Mouse (Mus musculus) left cerebral cortex, adult 9 months (tissue): ENCODE measurements at regions not wholly inside any gene's neighbourhood (a gene's known extent, or its start where the extent isn't known, plus 50 kb on each side); places are given as distances from the start of the nearest gene placed in this dataset.

Source experiments
- DNase-seq, 2 experiments: peaks; one replicate each; pipeline ENCODE4 v3.0.0; 2022; ENCODE audit warnings: low spot score in 2 of 2

DNA sequence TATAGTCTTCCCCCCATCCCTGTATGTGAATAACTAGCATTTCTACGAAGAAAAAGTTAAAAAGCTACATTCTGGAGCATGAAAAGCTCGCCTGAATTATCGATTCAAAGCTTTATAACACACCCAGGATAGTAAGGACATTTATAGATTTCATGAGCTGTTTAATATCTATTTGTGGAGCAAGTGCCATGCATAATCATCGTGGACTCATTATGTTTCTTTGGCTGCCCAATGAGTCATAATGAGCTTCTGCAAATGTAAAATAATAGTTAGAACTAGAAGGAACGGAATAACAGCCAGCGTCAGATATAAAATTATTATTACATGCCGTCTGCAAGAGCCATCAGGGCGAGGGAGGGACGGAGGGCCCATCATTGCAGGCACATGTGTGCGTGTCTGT is 292.4 kb downstream of the Cd83 start:
- no peak for DNase-seq

DNA sequence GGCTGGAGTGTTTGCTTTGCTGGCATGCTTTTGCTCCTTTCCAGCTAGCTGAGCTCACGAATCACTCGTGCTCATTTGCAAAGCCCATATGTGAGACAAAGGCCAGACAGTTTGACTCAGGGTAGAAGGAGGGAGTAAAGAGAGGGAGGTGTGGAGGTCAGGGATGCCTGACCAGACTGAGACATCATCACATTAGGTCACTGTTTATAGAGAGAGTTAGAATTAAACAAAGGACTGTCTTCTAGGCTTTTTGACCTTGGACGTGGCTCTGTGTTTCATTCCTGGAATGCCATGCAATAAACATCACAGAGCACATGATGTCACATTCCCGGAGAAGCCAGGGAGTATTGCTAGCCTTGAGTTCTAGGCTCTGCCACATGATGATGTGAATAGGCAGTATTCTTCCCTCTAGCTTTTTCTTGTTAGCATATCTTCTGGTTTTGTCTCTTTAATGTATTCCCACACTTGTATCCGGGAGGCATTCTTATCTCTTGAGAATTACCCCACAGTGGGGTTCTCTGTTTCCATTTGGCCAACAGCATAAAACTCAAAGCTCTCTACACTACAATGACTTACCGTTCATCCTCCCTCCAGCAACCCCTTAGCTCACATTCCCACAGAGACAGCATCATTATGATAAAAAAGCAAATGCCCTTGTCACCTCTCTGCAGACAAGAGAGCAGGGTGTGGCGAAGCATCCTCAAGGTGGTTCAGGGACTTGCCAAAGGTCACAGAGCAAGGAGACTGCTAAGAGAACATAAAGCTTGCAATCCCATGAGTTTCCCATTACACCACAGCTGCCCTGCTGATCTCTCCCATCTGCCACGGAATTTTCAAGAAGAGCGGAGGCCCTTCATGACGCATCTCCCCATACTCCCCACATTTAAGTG is 301.3 kb downstream of the Cd83 start:
- DNase-seq: no peak

GRCm38 (mm10) chr13:44086801-44087200 is 302.2 kb downstream of the Cd83 start:
- peak in 1 of 2 experiments; percentile 66 for DNase-seq

- no peak for DNase-seq
Measured at GRCm38 (mm10) chr13:44097141-44097540, 312.6 kb downstream of the Cd83 start.

DNA sequence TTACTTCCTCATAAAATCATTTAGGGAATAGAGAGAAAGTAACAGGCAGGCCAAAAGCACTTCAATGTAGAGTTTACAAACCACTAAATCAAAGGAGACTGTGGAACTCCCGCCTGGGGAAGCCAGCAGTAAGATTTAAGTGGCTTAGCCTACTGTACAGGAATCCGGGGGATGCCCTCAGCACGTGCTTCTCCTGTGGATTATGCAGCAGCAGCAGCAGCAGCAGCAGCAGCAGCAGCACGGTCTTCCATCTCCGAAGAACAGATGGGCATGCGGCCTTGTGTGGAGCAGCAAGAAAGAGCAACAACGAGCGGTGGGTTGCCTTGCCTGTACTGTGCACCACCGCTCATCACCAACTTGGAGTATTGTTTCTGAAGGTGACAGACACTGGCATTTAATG is 314.9 kb downstream of the Cd83 start:
- DNase-seq: no peak

GRCm38 (mm10) chr13:44100125-44101067 is 315.8 kb downstream of the Cd83 start:
- DNase-seq: peak; percentile 35 to 37

GRCm38 (mm10) chr13:44101161-44101560 is 316.6 kb downstream of the Cd83 start:
- no peak for DNase-seq

DNA sequence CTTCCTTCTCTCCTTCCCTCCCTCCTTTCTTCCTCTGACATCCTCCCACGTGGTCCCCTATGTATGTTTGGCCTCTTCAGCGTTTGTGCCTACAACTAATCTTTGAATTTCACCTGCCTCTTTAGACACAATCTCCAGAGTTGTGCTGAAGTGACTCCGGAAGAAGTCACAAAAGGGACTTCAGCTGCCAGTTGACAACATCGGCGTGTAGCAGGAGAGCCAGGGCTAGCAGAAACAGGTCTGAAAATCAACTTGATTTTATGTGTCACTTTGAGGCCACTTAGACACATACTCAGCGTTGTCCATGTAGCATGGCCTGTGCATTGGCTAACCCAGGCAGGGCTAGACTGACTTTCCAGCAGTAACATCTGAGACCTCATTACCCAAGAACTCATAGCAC is 317.2 kb downstream of the Cd83 start:
- no peak for DNase-seq

GRCm38 (mm10) chr13:44102257-44102656 is 317.7 kb downstream of the Cd83 start:
- no peak for DNase-seq

GRCm38 (mm10) chr13:44103340-44103739 is 318.8 kb downstream of the Cd83 start:
- no peak for DNase-seq

GRCm38 (mm10) chr13:44105161-44105560 is 320.6 kb downstream of the Cd83 start:
- no peak for DNase-seq

DNA sequence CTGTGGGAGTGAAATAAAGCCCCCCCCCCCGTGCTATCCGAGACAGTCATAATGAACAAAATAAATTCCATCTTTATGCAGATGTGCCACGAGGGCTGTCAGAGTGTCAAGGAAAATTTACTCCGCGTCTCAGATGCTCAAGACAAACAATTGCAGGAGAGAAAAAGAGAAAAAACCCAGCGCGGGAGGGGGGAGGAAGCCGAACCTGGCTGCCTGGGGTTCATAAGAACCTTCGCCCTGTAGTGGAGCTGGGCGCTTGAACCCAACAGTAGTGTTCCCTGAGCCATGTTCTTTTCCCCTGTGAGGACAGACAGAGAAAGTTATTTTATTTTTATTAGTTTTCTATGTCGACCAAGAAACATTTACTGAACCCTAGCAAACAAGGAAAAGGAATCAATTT is 324.1 kb downstream of the Cd83 start:
- DNase-seq: no peak

GRCm38 (mm10) chr13:44113043-44113442 is 328.5 kb downstream of the Cd83 start:
- DNase-seq: no peak

DNA sequence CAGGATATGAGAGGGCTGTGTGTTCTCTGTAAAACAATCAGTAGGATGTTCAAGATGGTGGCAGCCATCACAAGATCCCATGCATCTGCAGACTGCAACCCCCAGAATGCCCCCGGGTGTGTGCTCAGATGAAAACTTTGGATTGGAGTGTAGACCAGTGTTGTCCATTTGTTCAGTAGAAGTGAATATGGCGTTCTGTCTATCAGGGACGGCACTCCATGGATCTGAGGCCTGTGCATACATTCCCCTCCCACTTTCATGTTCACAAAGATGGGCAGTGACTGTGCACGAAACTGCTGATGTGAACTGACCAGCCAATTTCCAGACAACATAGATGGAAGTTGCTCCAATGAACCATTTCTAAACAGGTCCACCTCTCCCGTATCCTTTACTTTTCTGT is 330.3 kb downstream of the Cd83 start:
- no peak for DNase-seq

GRCm38 (mm10) chr13:44117841-44118240 is 333.3 kb downstream of the Cd83 start:
- no peak for DNase-seq

DNA sequence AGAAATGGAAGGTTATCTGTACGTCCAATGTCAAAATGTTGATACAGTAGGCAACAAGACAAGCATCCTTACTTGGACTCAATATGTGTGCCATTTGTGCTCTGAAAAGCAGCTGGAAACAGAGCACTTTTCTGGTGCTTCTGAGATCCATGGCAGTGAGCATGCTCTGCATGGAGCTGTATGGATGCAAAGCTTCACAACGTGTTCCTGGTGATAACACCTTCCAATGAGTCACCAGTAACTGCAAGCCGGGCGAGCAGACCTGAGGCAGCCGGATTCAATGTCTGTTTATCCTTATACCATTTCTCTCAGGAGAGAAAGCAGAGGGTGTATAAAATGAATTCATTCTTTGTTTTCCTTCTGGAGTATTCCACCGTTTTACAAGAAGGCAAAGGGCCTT is 334.3 kb downstream of the Cd83 start:
- DNase-seq: peak in 1 of 2 experiments; percentile 28

DNA sequence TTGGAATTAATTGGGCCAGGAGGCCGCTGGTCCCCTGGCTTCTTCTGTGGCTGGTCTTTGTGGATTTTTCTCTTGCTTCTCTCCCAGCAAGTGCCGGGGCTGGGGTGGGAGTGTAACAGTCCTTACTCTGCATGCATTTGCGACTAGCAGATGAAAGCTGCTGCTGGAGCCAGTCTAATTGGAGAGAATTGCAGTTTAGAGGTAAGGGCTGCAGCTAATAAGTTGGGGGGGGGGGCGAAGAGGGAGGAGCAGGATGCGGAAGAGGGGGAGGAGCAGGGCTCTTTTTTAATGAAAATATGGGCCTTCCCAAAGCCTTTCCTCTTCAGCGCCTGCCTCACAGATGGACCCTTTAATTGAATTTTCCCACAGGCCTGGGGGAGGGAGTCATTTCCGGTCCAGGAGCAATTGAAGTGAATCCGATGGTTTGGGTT is 336.7 kb downstream of the Cd83 start:
- DNase-seq: no peak

GRCm38 (mm10) chr13:44121932-44122331 is 337.4 kb downstream of the Cd83 start:
- DNase-seq: no peak

DNA sequence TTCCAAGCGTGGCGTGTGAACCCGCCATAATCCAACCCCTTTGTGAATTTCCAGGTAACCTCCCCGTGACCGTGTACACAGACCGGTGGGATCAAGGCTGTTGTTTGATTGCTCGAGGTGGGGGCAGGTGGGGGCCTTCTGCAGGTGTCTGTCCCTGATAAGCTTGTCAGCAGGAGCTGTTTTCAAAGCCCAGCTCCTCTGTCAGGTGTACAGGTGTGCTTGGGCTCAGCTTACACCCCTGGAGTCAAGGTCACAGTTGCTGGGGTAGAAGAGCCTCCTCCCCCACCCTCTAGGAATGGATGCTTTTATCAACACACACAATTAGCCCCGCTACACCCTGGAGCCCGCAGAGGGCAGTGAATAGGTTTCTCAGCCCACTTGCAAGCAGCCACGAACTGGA is 341.6 kb downstream of the Cd83 start:
- DNase-seq: no peak

- DNase-seq: no peak
Measured at GRCm38 (mm10) chr13:44128506-44129274, 344.1 kb downstream of the Cd83 start.

- no peak for DNase-seq
Measured at GRCm38 (mm10) chr13:44131916-44132315, 347.3 kb downstream of the Cd83 start.

- DNase-seq: no peak
Measured at GRCm38 (mm10) chr13:44132510-44132909, 347.9 kb downstream of the Cd83 start.
